Mouse (Mus musculus): ENCODE measurements around the gene Gpbar1. TPM values are rescaled to one million over a fixed set of nuclear protein-coding genes. Genes with fewer than 3 reads are reported as not detected.

Gene Gpbar1
- polyA plus RNA-seq (2015; fragmentation: Nextera tagmentation; extraction: Ambion mirVana): 0.19 TPM in 1 of 2 replicates, not detected in the other

GRCm38 (mm10) chr1:74278538-74278937, at the start of gene Gpbar1:
TSS of gene Gpbar1 (plus strand) at chr1:74278550.

GRCm38 (mm10) chr1:74235938-74236589, 42.3 kb upstream of the Gpbar1 start, which contains the start of gene Arpc2:
TSS of gene Arpc2 (plus strand) at chr1:74236084.

GRCm38 (mm10) chr1:74284543-74285160, 6.3 kb downstream of the Gpbar1 start, which contains the start of the genes Aamp and Pnkd:
TSS of gene Aamp (minus strand) at chr1:74284738.
TSS of gene Pnkd (plus strand) at chr1:74284930.

DNA sequence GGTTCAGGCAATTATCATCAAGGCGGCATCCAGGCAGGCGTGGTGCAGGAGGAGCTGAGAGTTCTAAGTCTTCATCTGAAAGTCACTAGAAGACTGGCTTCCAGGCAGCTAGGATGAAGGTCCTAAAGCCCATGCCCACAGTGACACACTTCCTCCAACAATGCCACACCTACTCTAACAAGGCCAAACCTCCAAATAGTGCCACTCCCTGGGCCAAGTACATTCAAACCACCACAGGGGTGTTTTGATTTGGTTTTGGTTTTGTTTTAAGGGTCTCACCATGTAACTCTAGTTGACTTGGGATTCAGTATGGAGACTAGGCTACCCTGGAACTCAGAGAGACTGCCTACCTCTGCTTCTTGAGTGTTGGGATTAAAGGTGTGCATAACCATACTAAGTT, 27.2 kb downstream of the Gpbar1 start, which contains the start of gene Tmbim1:
Gene Tmbim1 (minus strand): TSS at position 101 of the 400 bp plus-strand sequence.

Other genes starting within 250 kb of the Gpbar1 start
- gene Tns1, start 154.1 kb upstream of the Gpbar1 start, polyA plus RNA-seq (2015; fragmentation: Nextera tagmentation; extraction: Ambion mirVana): 14.3 and 15.2 TPM in 2 replicates
- 0.13 TPM in 1 of 2 replicates, not detected in the other for gene Rufy4, start 153.0 kb upstream of the Gpbar1 start, polyA plus RNA-seq (2015; fragmentation: Nextera tagmentation; extraction: Ambion mirVana)
- gene Cxcr2, start 124.6 kb upstream of the Gpbar1 start, polyA plus RNA-seq (2015; fragmentation: Nextera tagmentation; extraction: Ambion mirVana): 0.11 and 0.15 TPM in 2 replicates
- gene Cxcr1, start 83.9 kb upstream of the Gpbar1 start, polyA plus RNA-seq (2015; fragmentation: Nextera tagmentation; extraction: Ambion mirVana): not detected in 2 replicates
- 379 and 398 TPM in 2 replicates for gene Arpc2, start 42.5 kb upstream of the Gpbar1 start, polyA plus RNA-seq (2015; fragmentation: Nextera tagmentation; extraction: Ambion mirVana)
- gene Aamp, start 6.2 kb downstream of the Gpbar1 start, polyA plus RNA-seq (2015; fragmentation: Nextera tagmentation; extraction: Ambion mirVana): 211 and 240 TPM in 2 replicates
- gene Pnkd, start 6.4 kb downstream of the Gpbar1 start, polyA plus RNA-seq (2015; fragmentation: Nextera tagmentation; extraction: Ambion mirVana): 178 and 193 TPM in 2 replicates
- 17.0 and 19.7 TPM in 2 replicates for gene Tmbim1, start 27.1 kb downstream of the Gpbar1 start, polyA plus RNA-seq (2015; fragmentation: Nextera tagmentation; extraction: Ambion mirVana)
- gene Catip, start 83.6 kb downstream of the Gpbar1 start, polyA plus RNA-seq (2015; fragmentation: Nextera tagmentation; extraction: Ambion mirVana): 1.6 and 2.3 TPM in 2 replicates
- 2.3 and 3.9 TPM in 2 replicates for gene Slc11a1, start 96.6 kb downstream of the Gpbar1 start, polyA plus RNA-seq (2015; fragmentation: Nextera tagmentation; extraction: Ambion mirVana)
- 21.9 and 22.0 TPM in 2 replicates for gene Ctdsp1, start 113.0 kb downstream of the Gpbar1 start, polyA plus RNA-seq (2015; fragmentation: Nextera tagmentation; extraction: Ambion mirVana)
- 0.28 TPM in 2 replicates for gene Vil1, start 130.8 kb downstream of the Gpbar1 start, polyA plus RNA-seq (2015; fragmentation: Nextera tagmentation; extraction: Ambion mirVana)
- 38.1 and 38.4 TPM in 2 replicates for gene Cnot9, start 227.5 kb downstream of the Gpbar1 start, polyA plus RNA-seq (2015; fragmentation: Nextera tagmentation; extraction: Ambion mirVana)

Data from neural tube, postnatal 0 days (tissue).